Mouse (Mus musculus): ENCODE measurements around the gene Kctd14.

- TF ChIP-seq POLR2A (IDR thresholded peaks at IDR 0.05; ENCODE audit: low read depth, low read length), result no peak
- TF ChIP-seq CTCF (conservative IDR thresholded peaks at IDR 0.05; ENCODE audit: insufficient read depth, insufficient read length, low read depth, low read length), result no peak
Measured at GRCm38 (mm10) chr7:97500555-97501209, 49.6 kb downstream of the Kctd14 start.

Measured in kidney, adult 2 months (tissue).